Mouse (Mus musculus): ENCODE data around the gene Mcrip2. TPM values are rescaled to one million over a fixed set of nuclear protein-coding genes. Genes with fewer than 3 reads are reported as not detected.

Gene Mcrip2
- 194 TPM for polyA plus RNA-seq (2014; fragmentation: Illumina TruSeq; extraction: RNeasy Lipid Tissue Mini Kit (QIAGEN cat#74804); ENCODE audit: low read depth, low replicate concordance)

GRCm38 (mm10) chr17:25868601-25869191 lies at the start of gene Mcrip2:
TSS of gene Mcrip2 (minus strand) at chr17:25868764.

GRCm38 (mm10) chr17:25880196-25880910 lies 11.8 kb upstream of the Mcrip2 start, which contains the start of gene Wfikkn1:
TSS of gene Wfikkn1 (minus strand) at chr17:25880858.

GRCm38 (mm10) chr17:25874721-25875170 lies 6.2 kb upstream of the Mcrip2 start, which contains the start of gene Mettl26:
TSS of gene Mettl26 (plus strand) at chr17:25875074.

GRCm38 (mm10) chr17:25860832-25861703 lies 7.5 kb downstream of the Mcrip2 start, which contains the start of gene Wdr90:
TSS of gene Wdr90 (minus strand) at chr17:25861501.

GRCm38 (mm10) chr17:25844396-25844901 lies 24.1 kb downstream of the Mcrip2 start, which contains the start of gene Rhot2:
TSS of gene Rhot2 (minus strand) at chr17:25844851.

GRCm38 (mm10) chr17:25841117-25841880 lies 27.3 kb downstream of the Mcrip2 start, which contains the start of gene Gm20683:
TSS of gene Gm20683 (minus strand) at chr17:25841763.

GRCm38 (mm10) chr17:25837076-25837410 lies 31.5 kb downstream of the Mcrip2 start, which contains the start of gene Rhbdl1:
TSS of gene Rhbdl1 (minus strand) at chr17:25837295.

GRCm38 (mm10) chr17:25833291-25833663 lies 35.3 kb downstream of the Mcrip2 start, which contains the start of gene Stub1:
TSS of gene Stub1 (minus strand) at chr17:25833404.

GRCm38 (mm10) chr17:25828712-25829557 lies 39.6 kb downstream of the Mcrip2 start, which contains the start of gene Jmjd8:
TSS of gene Jmjd8 (plus strand) at chr17:25828867.

GRCm38 (mm10) chr17:25823452-25823851 lies 45.1 kb downstream of the Mcrip2 start, which contains the start of gene Wdr24:
TSS of gene Wdr24 (plus strand) at chr17:25823627.

Other genes with a start within 250 kb of the Mcrip2 start
- gene Gng13, start 151.6 kb downstream of the Mcrip2 start, polyA plus RNA-seq (2014; fragmentation: Illumina TruSeq; extraction: RNeasy Lipid Tissue Mini Kit (QIAGEN cat#74804); ENCODE audit: low read depth, low replicate concordance) = 0.99 TPM
- gene Chtf18, start 141.3 kb downstream of the Mcrip2 start, polyA plus RNA-seq (2014; fragmentation: Illumina TruSeq; extraction: RNeasy Lipid Tissue Mini Kit (QIAGEN cat#74804); ENCODE audit: low read depth, low replicate concordance) = 1.4 TPM
- gene Rpusd1, start 141.1 kb downstream of the Mcrip2 start, polyA plus RNA-seq (2014; fragmentation: Illumina TruSeq; extraction: RNeasy Lipid Tissue Mini Kit (QIAGEN cat#74804); ENCODE audit: low read depth, low replicate concordance) = 9.4 TPM
- gene Mslnl, start 132.7 kb downstream of the Mcrip2 start, polyA plus RNA-seq (2014; fragmentation: Illumina TruSeq; extraction: RNeasy Lipid Tissue Mini Kit (QIAGEN cat#74804); ENCODE audit: low read depth, low replicate concordance) = not detected
- 18.6 TPM for gene Msln, start 114.4 kb downstream of the Mcrip2 start, polyA plus RNA-seq (2014; fragmentation: Illumina TruSeq; extraction: RNeasy Lipid Tissue Mini Kit (QIAGEN cat#74804); ENCODE audit: low read depth, low replicate concordance)
- gene Narfl, start 95.0 kb downstream of the Mcrip2 start, polyA plus RNA-seq (2014; fragmentation: Illumina TruSeq; extraction: RNeasy Lipid Tissue Mini Kit (QIAGEN cat#74804); ENCODE audit: low read depth, low replicate concordance) = 41.3 TPM
- gene Haghl, start 83.1 kb downstream of the Mcrip2 start, polyA plus RNA-seq (2014; fragmentation: Illumina TruSeq; extraction: RNeasy Lipid Tissue Mini Kit (QIAGEN cat#74804); ENCODE audit: low read depth, low replicate concordance) = 15.1 TPM
- 0.26 TPM for gene Ccdc78, start 82.2 kb downstream of the Mcrip2 start, polyA plus RNA-seq (2014; fragmentation: Illumina TruSeq; extraction: RNeasy Lipid Tissue Mini Kit (QIAGEN cat#74804); ENCODE audit: low read depth, low replicate concordance)
- 41.4 TPM for gene Fam173a, start 75.9 kb downstream of the Mcrip2 start, polyA plus RNA-seq (2014; fragmentation: Illumina TruSeq; extraction: RNeasy Lipid Tissue Mini Kit (QIAGEN cat#74804); ENCODE audit: low read depth, low replicate concordance)
- gene AC134908.4, start 73.1 kb downstream of the Mcrip2 start, polyA plus RNA-seq (2014; fragmentation: Illumina TruSeq; extraction: RNeasy Lipid Tissue Mini Kit (QIAGEN cat#74804); ENCODE audit: low read depth, low replicate concordance) = not detected
- gene Metrn, start 71.6 kb downstream of the Mcrip2 start, polyA plus RNA-seq (2014; fragmentation: Illumina TruSeq; extraction: RNeasy Lipid Tissue Mini Kit (QIAGEN cat#74804); ENCODE audit: low read depth, low replicate concordance) = 31.5 TPM
- 2.1 TPM for gene Fbxl16, start 59.7 kb downstream of the Mcrip2 start, polyA plus RNA-seq (2014; fragmentation: Illumina TruSeq; extraction: RNeasy Lipid Tissue Mini Kit (QIAGEN cat#74804); ENCODE audit: low read depth, low replicate concordance)
- gene Wdr24, start 45.1 kb downstream of the Mcrip2 start, polyA plus RNA-seq (2014; fragmentation: Illumina TruSeq; extraction: RNeasy Lipid Tissue Mini Kit (QIAGEN cat#74804); ENCODE audit: low read depth, low replicate concordance) = 11.2 TPM
- 31.6 TPM for gene Jmjd8, start 39.9 kb downstream of the Mcrip2 start, polyA plus RNA-seq (2014; fragmentation: Illumina TruSeq; extraction: RNeasy Lipid Tissue Mini Kit (QIAGEN cat#74804); ENCODE audit: low read depth, low replicate concordance)
- gene Stub1, start 35.4 kb downstream of the Mcrip2 start, polyA plus RNA-seq (2014; fragmentation: Illumina TruSeq; extraction: RNeasy Lipid Tissue Mini Kit (QIAGEN cat#74804); ENCODE audit: low read depth, low replicate concordance) = 133 TPM
- gene Rhbdl1, start 31.5 kb downstream of the Mcrip2 start, polyA plus RNA-seq (2014; fragmentation: Illumina TruSeq; extraction: RNeasy Lipid Tissue Mini Kit (QIAGEN cat#74804); ENCODE audit: low read depth, low replicate concordance) = 1.1 TPM
- gene Gm20683, start 27.0 kb downstream of the Mcrip2 start, polyA plus RNA-seq (2014; fragmentation: Illumina TruSeq; extraction: RNeasy Lipid Tissue Mini Kit (QIAGEN cat#74804); ENCODE audit: low read depth, low replicate concordance) = 4.1 TPM
- 133 TPM for gene Rhot2, start 23.9 kb downstream of the Mcrip2 start, polyA plus RNA-seq (2014; fragmentation: Illumina TruSeq; extraction: RNeasy Lipid Tissue Mini Kit (QIAGEN cat#74804); ENCODE audit: low read depth, low replicate concordance)
- 3.2 TPM for gene Wdr90, start 7.3 kb downstream of the Mcrip2 start, polyA plus RNA-seq (2014; fragmentation: Illumina TruSeq; extraction: RNeasy Lipid Tissue Mini Kit (QIAGEN cat#74804); ENCODE audit: low read depth, low replicate concordance)
- 19.7 TPM for gene Mettl26, start 6.3 kb upstream of the Mcrip2 start, polyA plus RNA-seq (2014; fragmentation: Illumina TruSeq; extraction: RNeasy Lipid Tissue Mini Kit (QIAGEN cat#74804); ENCODE audit: low read depth, low replicate concordance)
- gene Wfikkn1, start 12.1 kb upstream of the Mcrip2 start, polyA plus RNA-seq (2014; fragmentation: Illumina TruSeq; extraction: RNeasy Lipid Tissue Mini Kit (QIAGEN cat#74804); ENCODE audit: low read depth, low replicate concordance) = not detected
- gene Rab40c, start 51.0 kb upstream of the Mcrip2 start, polyA plus RNA-seq (2014; fragmentation: Illumina TruSeq; extraction: RNeasy Lipid Tissue Mini Kit (QIAGEN cat#74804); ENCODE audit: low read depth, low replicate concordance) = 15.4 TPM
- 40.5 TPM for gene Pigq, start 76.2 kb upstream of the Mcrip2 start, polyA plus RNA-seq (2014; fragmentation: Illumina TruSeq; extraction: RNeasy Lipid Tissue Mini Kit (QIAGEN cat#74804); ENCODE audit: low read depth, low replicate concordance)
- not detected for gene Nhlrc4, start 76.2 kb upstream of the Mcrip2 start, polyA plus RNA-seq (2014; fragmentation: Illumina TruSeq; extraction: RNeasy Lipid Tissue Mini Kit (QIAGEN cat#74804); ENCODE audit: low read depth, low replicate concordance)
- 0.34 TPM for gene A930017K11Rik, start 83.8 kb upstream of the Mcrip2 start, polyA plus RNA-seq (2014; fragmentation: Illumina TruSeq; extraction: RNeasy Lipid Tissue Mini Kit (QIAGEN cat#74804); ENCODE audit: low read depth, low replicate concordance)
- gene Capn15, start 117.0 kb upstream of the Mcrip2 start, polyA plus RNA-seq (2014; fragmentation: Illumina TruSeq; extraction: RNeasy Lipid Tissue Mini Kit (QIAGEN cat#74804); ENCODE audit: low read depth, low replicate concordance) = 9.9 TPM
- 28.2 TPM for gene Rab11fip3, start 200.8 kb upstream of the Mcrip2 start, polyA plus RNA-seq (2014; fragmentation: Illumina TruSeq; extraction: RNeasy Lipid Tissue Mini Kit (QIAGEN cat#74804); ENCODE audit: low read depth, low replicate concordance)
- gene Decr2, start 221.6 kb upstream of the Mcrip2 start, polyA plus RNA-seq (2014; fragmentation: Illumina TruSeq; extraction: RNeasy Lipid Tissue Mini Kit (QIAGEN cat#74804); ENCODE audit: low read depth, low replicate concordance) = 12.0 TPM
- 10.3 TPM for gene Nme4, start 226.8 kb upstream of the Mcrip2 start, polyA plus RNA-seq (2014; fragmentation: Illumina TruSeq; extraction: RNeasy Lipid Tissue Mini Kit (QIAGEN cat#74804); ENCODE audit: low read depth, low replicate concordance)
- 6.0 TPM for gene Tmem8, start 244.5 kb upstream of the Mcrip2 start, polyA plus RNA-seq (2014; fragmentation: Illumina TruSeq; extraction: RNeasy Lipid Tissue Mini Kit (QIAGEN cat#74804); ENCODE audit: low read depth, low replicate concordance)

Data from heart, adult 10 weeks (tissue).